Mouse (Mus musculus) heart, postnatal 14 days (tissue): ENCODE measurements around the gene Gm8947. TPM values are rescaled to one million over a fixed set of nuclear protein-coding genes. Genes with fewer than 3 reads are reported as not detected.
"Not testable (repeated sequence)": the region's sequence is repeated elsewhere in the genome, so short reads cannot be mapped to it uniquely, and the experiment has no call there.

Source experiments
- DNase-seq, 2 experiments: peaks; one replicate each; pipeline ENCODE4 v3.0.0; 2021 to 2022
- intact Hi-C: fragments of 180-260 bp; cut with DNase I; formaldehyde crosslinking; loops from one replicate; pipeline ENCODE4 v1.15.1; 2025
- total RNA-seq, 2 experiments: library from RNA; stranded (reverse); gene quantifications; 2 replicates each; pipeline ENCODE4 v1.2.3; 2021

The Gm8947 gene
- total RNA-seq, 2 experiments from 2014 or later, result not detected

DNA sequence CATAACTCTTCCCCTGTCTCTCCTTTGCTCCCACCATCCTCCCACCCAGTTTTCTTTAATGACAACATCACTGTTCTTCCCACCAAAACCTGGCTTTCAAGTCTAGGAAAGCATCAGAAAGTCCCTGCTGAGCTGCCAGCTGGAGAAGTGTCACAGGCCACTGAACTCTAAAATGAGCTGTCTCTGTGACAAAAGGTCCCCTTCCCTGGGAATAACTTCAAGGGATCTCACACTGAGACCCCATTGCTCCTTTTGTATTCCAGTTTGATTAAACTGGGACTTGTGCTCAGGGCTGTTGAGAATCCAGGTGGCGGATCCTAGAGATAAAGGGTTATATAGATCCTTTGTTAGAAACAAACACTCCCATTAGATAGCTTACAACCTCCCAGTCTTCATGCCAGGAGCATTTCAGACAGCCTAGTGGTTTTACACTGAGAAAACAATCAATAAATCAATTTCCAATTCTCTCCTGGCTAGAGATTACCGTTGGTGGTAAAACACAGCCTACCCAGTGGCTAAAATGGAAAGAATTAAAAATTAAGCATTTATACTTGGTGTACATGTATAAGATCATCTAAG lies 13.6 kb upstream of the Gm8947 start:
- DNase-seq, result no peak
- intact Hi-C loops, result no loop called here

DNA sequence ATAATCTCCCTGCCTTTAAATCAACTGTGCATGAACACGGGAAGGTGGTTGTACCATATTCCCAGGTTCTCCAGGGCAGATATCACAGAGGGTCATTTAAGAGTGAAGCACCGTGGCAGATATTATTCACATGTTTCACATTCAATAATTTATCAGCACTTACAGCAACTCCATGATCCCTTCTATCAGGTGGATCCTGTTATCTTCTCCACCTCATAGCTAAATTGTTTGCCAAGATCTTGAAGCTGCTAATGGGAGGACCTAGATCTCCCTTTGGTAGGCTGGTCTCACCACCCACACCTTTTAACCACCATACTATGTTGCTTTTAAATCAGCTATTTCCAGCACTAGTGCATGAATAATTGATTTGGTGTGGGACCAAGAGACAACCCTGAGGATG lies 12.0 kb upstream of the Gm8947 start:
- DNase-seq, result no peak
- intact Hi-C loops, result no loop called here

DNA sequence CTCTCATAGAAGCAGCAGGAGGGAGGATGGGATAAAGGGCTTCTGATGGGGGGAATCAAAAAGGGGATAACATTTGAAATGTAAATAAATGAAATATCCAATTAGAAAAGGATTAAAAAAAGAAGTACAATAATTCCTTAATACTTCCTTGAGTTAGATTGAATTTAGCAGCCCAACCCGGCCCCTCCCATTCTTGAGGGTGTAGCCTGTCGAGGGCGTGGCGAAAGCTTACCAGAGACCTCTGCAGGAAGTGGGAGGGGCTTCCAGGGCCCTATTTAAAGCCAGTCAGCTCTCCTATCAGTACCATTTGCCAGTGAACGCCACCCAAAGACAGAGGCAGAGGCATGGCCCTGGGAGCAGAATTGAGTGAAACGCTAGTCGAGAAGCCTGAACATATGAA lies 9.9 kb upstream of the Gm8947 start, which contains the start of gene Gm47985:
Gene Gm47985 (plus strand): TSS at position 272 of the 400 bp plus-strand sequence.
- DNase-seq, intact Hi-C loops: not testable (repeated sequence)

DNA sequence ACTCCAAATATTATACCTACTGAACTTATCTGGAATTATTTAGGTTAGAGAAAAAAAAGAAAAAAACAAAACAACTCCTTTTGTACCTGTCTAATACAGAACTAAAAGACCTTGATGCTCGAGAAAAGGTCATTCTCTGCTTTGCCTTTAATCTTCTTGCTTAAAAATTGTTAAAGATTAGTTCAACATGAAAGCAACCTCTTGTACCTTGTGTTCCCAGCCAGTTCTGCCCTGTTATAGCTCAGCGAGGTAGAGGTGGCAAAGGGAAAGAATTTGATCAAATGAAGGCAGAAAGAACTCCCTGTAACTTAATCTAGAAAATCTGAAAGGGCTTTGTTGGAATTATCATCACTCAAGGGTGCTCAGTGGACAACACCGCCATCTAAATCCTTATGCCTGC lies 6.0 kb upstream of the Gm8947 start:
- DNase-seq, intact Hi-C loops: not testable (repeated sequence)

DNA sequence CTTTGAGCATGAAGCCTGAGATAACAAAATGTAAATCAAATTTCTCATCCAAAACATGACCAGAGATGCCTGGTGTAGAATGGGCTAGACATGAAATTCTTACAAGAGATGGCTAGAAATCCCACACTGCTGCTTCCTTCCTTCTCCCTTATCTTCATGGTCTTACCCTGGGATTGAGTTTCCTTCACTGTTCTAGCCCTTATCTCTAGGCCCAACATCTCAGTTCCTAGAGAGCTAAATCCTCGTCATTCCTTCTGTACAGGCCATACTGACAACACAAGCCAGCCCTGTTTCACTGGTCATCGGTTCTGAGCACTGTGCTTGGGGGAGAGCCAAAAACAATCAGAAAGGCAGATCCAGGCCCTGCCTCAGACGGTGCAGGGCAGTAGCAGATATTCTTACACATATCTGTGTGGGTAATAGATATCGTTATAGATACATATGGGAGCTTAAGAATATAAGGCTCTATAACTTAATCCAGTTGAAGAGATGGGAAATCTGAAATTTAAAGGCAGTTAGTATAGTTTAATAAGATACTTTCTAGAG lies 5.2 kb upstream of the Gm8947 start:
- DNase-seq, intact Hi-C loops: not testable (repeated sequence)

DNA sequence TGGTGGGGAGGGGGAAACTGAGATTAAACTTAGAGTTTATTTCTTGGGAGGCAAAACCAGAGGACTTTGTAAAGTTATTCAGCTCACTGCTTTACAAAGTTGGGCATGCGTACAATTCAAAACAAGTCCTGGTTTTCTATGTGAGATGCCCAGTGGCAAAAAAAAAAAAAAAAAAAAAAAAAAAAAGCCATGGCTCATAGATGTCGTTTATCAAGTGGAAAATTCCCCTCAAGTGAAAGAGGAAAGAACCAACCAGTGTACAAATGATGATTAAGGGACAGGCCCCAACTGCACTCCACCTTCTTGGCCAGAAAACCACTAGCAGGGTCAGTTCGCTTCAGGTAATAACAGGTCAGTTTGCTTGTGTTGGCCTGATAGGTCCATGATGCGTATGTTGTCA lies 3.7 kb upstream of the Gm8947 start:
- intact Hi-C loops, result no loop called here
- no peak for DNase-seq

DNA sequence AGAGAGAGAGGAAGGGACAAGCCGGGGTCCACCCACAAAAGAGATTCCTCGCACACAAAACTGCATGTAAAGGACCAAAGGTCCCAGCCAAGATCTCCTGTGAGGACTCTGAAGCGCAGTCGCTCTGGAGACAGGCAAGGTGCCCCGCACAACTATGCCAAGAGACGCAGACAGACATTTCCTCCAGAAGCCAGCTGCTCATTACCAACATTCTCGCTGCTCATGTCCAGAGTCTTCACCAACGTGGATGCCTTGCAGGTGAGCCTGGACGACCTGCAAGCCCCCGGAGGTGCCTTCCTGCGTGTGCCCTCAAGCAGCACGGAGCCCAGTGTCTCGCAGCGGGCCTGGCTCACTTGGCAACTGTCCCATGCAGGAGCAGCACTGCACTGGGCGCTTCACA lies 563 bp downstream of the Gm8947 start:
- intact Hi-C loops, DNase-seq: not testable (repeated sequence)

DNA sequence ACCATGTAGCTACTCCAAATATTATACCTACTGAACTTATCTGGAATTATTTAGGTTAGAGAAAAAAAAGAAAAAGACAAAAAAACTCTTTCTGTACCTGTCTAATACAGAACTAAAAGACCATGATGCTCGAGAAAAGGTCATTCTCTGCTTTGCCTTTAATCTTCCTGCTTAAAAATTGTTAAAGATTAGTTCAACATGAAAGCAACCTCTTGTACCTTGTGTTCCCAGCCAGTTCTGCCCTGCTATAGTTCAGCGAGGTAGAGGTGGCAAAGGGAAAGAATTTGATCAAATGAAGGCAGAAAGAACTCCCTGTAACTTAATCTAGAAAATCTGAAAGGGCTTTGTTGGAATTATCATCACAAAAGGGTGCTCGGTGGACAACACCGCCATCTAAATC lies 3.8 kb downstream of the Gm8947 start:
- intact Hi-C loops, DNase-seq: not testable (repeated sequence)

DNA sequence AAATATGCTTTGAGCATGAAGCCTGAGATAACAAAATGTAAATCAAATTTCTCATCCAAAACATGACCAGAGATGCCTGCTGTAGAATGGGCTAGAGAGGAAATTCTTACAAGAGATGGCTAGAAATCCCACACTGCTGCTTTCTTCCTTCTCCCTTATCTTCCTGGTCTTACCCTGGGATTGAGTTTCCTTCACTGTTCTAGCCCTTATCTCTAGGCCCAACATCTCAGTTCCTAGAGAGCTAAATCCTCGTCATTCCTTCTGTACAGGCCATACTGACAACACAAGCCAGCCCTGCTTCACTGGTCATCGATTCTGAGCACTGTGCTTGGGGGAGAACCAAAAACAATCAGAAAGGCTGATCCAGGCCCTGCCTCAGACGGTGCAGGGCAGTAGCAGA lies 4.5 kb downstream of the Gm8947 start:
- DNase-seq, intact Hi-C loops: not testable (repeated sequence)

DNA sequence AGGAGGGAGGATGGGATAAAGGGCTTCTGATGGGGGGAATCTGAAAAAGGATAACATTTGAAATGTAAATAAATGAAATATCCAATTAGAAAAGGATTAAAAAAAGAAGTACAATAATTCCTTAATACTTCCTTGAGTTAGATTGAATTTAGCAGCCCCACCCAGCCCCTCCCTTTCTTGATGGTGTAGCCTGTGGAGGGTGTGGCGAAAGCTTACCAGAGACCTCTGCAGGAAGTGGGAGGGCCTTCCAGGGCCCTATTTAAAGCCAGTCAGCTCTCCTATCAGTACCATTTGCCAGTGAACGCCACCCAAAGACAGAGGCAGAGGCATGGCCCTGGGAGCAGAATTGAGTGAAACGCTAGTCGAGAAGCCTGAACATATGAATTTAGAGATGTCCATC lies 5.9 kb downstream of the Gm8947 start, which contains the start of gene Gm47995:
Gene Gm47995 (plus strand): TSS at position 329 of the 400 bp plus-strand sequence.
- DNase-seq, intact Hi-C loops: not testable (repeated sequence)

DNA sequence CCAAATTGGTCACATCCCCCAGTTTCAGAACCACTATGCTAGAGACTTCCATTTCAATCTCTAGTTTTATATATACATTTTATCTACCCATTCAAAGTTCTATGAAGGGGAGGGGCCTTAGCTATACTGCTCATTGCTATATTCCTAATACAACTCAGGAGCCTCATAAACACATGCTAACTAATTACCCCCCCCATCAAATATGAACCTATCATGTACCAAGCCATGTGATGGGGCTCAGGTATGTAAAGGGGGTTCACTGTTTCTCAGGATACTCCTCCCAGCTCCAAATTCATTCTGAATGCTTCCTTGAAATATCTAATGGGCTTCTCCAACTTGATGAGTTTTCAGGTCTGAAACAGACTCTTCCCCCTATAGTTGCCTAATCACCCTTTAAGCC lies 8.4 kb downstream of the Gm8947 start:
- DNase-seq, result not testable (repeated sequence)

DNA sequence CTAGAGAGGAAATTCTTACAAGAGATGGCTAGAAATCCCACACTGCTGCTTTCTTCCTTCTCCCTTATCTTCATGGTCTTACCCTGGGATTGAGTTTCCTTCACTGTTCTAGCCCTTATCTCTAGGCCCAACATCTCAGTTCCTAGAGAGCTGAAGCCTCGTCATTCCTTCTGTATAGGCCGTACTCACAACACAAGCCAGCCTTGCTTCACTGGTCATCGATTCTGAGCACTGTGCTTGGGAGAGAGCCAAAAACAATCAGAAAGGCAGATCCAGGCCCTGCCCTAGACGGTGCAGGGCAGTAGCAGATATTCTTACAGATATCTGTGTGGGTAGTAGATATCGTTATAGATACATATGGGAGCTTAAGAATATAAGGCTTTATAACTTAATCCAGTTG lies 10.6 kb downstream of the Gm8947 start:
- DNase-seq, intact Hi-C loops: not testable (repeated sequence)

More for the DNA sequence above, 8.4 kb downstream of the Gm8947 start:
- intact Hi-C loops, result not testable (repeated sequence)

DNA sequence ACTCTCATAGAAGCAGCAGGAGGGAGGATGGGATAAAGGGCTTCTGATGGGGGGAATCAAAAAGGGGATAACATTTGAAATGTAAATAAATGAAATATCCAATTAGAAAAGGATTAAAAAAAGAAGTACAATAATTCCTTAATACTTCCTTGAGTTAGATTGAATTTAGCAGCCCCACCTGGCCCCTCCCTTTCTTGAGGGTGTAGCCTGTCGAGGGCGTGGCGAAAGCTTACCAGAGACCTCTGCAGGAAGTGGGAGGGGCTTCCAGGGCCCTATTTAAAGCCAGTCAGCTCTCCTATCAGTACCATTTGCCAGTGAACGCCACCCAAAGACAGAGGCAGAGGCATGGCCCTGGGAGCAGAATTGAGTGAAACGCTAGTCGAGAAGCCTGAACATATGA lies 11.6 kb downstream of the Gm8947 start, which contains the start of gene 3110040M04Rik:
Gene 3110040M04Rik (plus strand): TSS at position 304 of the 400 bp plus-strand sequence.
- intact Hi-C loops, DNase-seq: not testable (repeated sequence)

DNA sequence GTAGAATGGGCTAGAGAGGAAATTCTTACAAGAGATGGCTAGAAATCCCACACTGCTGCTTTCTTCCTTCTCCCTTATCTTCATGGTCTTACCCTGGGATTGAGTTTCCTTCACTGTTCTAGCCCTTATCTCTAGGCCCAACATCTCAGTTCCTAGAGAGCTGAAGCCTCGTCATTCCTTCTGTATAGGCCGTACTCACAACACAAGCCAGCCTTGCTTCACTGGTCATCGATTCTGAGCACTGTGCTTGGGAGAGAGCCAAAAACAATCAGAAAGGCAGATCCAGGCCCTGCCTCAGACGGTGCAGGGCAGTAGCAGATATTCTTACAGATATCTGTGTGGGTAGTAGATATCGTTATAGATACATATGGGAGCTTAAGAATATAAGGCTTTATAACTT lies 16.3 kb downstream of the Gm8947 start:
- DNase-seq, intact Hi-C loops: not testable (repeated sequence)

DNA sequence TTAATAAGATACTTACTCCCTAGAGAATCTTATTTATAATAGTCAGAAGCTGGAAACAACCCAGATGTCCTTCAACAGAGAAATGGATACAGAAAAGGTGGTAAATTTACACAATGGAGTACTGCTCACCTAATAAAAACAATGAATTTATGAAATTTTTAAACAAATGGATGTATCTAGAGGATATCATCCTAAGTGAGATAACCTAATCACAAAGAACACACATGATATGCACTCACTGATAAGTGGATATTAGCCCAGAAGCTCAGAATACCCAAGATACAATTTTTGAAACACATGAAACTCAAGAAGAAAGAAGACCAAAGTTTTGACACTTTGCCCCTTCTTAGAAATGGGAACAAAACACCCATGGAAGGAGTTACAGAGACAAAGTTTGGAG lies 16.8 kb downstream of the Gm8947 start:
- DNase-seq, intact Hi-C loops: not testable (repeated sequence)

DNA sequence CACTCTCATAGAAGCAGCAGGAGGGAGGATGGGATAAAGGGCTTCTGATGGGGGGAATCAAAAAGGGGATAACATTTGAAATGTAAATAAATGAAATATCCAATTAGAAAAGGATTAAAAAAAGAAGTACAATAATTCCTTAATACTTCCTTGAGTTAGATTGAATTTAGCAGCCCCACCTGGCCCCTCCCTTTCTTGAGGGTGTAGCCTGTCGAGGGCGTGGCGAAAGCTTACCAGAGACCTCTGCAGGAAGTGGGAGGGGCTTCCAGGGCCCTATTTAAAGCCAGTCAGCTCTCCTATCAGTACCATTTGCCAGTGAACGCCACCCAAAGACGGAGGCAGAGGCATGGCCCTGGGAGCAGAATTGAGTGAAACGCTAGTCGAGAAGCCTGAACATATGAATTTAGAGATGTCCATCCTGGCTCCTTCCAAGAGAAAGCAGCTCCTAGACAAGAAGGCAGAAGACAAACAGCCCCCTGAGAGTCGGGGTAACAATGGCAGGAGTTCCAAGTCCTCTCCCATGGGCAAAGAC lies 17.7 kb downstream of the Gm8947 start, which contains the start of gene Gm47996:
Gene Gm47996 (plus strand): TSS at position 308 of the 532 bp plus-strand sequence.
- DNase-seq, intact Hi-C loops: not testable (repeated sequence)

DNA sequence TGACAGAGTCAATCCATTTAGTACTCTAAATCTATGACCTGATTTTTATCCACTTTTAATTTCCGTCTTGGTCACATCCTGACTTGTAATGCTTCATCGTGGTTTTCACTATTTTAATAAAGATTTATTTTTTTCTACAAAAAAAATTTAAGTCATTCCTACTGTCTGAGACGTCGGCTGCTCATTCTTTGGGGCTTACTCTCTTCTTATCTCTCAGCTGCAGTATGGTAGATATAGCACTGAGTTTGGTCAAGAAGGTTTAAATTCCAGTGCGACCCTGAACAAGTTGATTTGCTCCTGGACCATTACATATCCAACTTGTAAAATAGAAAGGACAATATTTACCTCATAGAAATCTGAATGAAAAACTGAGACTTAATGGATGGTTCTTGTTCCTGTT lies 19.5 kb downstream of the Gm8947 start:
- intact Hi-C loops, DNase-seq: not testable (repeated sequence)

DNA sequence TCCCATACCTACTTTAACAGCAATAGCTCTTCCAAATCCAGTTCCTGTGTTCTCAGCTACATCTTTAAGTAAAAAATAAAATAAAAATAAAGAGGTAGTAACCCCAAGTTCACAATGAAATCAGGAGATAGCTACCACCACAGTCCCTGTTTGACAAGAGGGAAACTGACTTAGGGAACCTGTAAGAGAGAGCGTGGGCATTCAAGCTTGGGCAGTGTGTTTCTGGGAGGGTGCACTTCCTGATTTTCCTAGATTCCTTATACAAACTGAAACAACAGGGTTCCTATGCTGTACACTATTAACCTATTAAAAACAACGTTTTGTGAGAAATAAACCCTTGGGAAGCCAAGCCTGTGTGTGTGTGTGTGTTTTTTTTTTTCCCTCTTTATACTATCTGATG lies 22.7 kb downstream of the Gm8947 start:
- DNase-seq, result no peak
- intact Hi-C loops, result no loop called here

DNA sequence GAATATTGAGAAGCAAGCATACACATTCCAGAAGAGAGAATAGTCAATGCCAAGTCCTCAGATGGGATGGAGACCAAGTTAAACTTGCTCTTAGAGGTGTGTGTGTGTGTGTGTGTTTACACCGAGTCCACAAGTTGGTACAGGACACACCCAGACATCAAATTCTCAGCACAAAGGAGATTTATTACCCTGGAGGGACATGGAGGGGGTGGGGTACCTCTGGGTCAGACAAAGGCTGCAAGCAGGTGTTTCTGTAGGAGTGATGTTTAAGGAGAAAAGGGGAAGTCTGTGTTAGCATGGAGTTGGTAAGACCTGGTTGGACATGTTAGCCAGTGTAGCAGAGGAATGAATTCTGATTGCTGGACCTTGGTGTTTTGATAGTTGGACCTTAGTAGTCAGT lies 23.8 kb downstream of the Gm8947 start:
- intact Hi-C loops, result no loop called here
- no peak for DNase-seq

DNA sequence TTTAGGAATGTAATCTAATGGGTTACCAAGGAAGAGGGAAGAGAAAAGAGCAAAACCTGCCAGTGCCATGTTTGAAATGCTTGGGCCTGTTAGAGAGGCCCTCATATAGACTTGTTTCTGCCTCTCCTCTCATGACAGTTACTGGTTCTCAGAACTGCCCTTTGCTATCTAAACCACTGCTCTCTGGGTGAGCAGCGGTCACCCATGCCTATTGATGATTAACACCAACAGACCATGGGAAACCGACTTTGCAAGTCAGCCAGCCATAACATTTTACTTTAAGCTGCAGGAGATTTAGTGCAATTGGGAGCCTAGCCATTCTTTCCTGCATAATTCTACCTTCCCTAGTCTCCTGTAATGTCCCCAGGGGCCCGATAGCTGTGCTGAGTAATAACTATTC lies 24.2 kb downstream of the Gm8947 start:
- intact Hi-C loops, result no loop called here
- DNase-seq, result no peak

DNA sequence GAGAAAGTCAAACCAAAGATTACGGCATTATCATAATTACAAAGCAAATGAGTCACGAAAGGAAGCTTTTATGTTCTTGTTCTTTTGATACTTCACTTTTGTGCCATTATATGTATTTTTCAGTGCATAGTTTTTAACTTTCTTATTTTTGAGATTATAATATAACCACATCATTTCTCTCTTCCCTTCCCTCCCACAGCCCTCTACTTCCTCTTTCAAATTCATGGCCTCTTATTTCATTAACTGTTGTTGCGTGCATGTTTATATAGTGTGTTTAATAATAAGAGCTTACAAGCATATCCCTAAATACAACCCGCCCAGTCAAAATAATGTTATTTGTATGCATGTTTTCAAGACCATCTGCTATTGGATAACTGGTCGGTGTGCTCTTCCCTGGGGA lies 26.9 kb downstream of the Gm8947 start:
- intact Hi-C loops, result no loop called here
- DNase-seq, result no peak

DNA sequence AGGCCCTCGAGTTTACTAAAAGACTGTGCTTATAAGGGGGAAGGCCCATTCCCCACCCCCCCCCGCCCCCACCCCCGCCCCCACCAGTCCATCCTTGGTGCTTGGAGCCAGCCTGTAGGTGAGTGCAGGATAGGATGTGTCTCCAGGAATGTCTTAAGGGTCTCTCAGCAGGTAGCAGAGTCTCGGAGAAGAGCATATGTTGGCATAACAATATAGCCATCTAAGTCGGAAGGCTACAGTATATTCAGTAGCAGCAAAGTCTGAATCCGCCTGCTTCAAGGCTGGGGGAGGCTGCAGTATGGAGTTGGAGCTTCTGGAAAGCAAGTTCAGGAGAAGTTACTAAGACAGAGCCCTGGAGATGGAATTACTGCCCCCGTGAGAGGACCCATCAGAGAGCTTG lies 27.9 kb downstream of the Gm8947 start:
- intact Hi-C loops, result no loop called here
- no peak for DNase-seq
